Mouse (Mus musculus) embryonic fibroblast, embryonic 13.5 days (primary cell): Measurements from ENCODE around the gene AC134908.4.

Source experiments
- CTCF ChIP-seq: IDR thresholded peaks from 2 replicates; pipeline ENCODE4 v1.5.1; 2011; ENCODE audit warnings: mild to moderate bottlenecking, control low read depth, low read length, moderate library complexity, borderline replicate concordance; ENCODE audit not compliant: insufficient read depth
- POLR2A ChIP-seq: IDR thresholded peaks from 2 replicates; pipeline ENCODE4 v1.6.1; 2011; ENCODE audit warnings: low read depth, mild to moderate bottlenecking, control low read depth, low read length, moderate library complexity

GRCm38 (mm10) chr17:25839455-25840235, 44.2 kb upstream of the AC134908.4 start:
- TF ChIP-seq POLR2A, result no peak
- TF ChIP-seq CTCF, result no peak
